Mouse (Mus musculus): ENCODE measurements around the gene Bcl11a. TPM values are rescaled to one million over a fixed set of nuclear protein-coding genes. Genes with fewer than 3 reads are reported as not detected.
A peak's percentile ranks its signal among the peaks of the same experiment; 100 is the strongest.

The Bcl11a gene
- not detected for total RNA-seq (2021)
- long read RNA-seq, experiment 1, result 0 reads
- long read RNA-seq, experiment 2, result 0 reads

GRCm38 (mm10) chr11:24077795-24078705 lies at the start of gene Bcl11a:
TSS of gene Bcl11a (plus strand) at chr11:24078056.
- intact Hi-C loops (cut with DNase I), result no loop called here
- Histone ChIP-seq H3K4me3 (peak within 1 kb of the TSS; percentile 73), H3K27ac (no peak within 1 kb of the TSS)
- DNase-seq, result no peak
- no peak for TF ChIP-seq CTCF (IDR thresholded peaks at IDR 0.05)

- DNase-seq, result no peak
- no peak overlapping the region for H3K27ac ChIP-seq
- H3K4me3 ChIP-seq, result no peak overlapping the region
- intact Hi-C loops (cut with DNase I), result no loop called here
- no peak for TF ChIP-seq CTCF (IDR thresholded peaks at IDR 0.05)
Measured at GRCm38 (mm10) chr11:24044025-24044424, 33.8 kb upstream of the Bcl11a start.

GRCm38 (mm10) chr11:24049226-24050031 lies 28.4 kb upstream of the Bcl11a start:
- intact Hi-C loops (cut with DNase I), result loop anchor here (5.0 kb wide), 1 partner anchor 1253 kb away; no protein-coding TSS in a partner anchor
- DNase-seq, result peak; percentile 81
- TF ChIP-seq CTCF (IDR thresholded peaks at IDR 0.05), result no peak; the same call in 1 of the 2 replicates
- Histone ChIP-seq H3K4me3 (peak overlapping the region; percentile 66), H3K27ac (no peak overlapping the region)

- Histone ChIP-seq H3K27ac (no peak overlapping the region), H3K4me3 (no peak overlapping the region)
- no peak for DNase-seq
- intact Hi-C loops (cut with DNase I), result no loop called here
- no peak for TF ChIP-seq CTCF (IDR thresholded peaks at IDR 0.05)
Measured at GRCm38 (mm10) chr11:24050032-24050757, 27.7 kb upstream of the Bcl11a start.

GRCm38 (mm10) chr11:24052882-24053281 lies 25.0 kb upstream of the Bcl11a start:
- intact Hi-C loops (cut with DNase I), result no loop called here
- TF ChIP-seq CTCF (IDR thresholded peaks at IDR 0.05), result no peak; the same call in 1 of the 2 replicates
- Histone ChIP-seq H3K27ac (no peak overlapping the region), H3K4me3 (no peak overlapping the region)
- DNase-seq, result no peak

GRCm38 (mm10) chr11:24059137-24059536 lies 18.7 kb upstream of the Bcl11a start:
- H3K4me3 ChIP-seq, result no peak overlapping the region
- no peak overlapping the region for H3K27ac ChIP-seq
- intact Hi-C loops (cut with DNase I), result no loop called here
- TF ChIP-seq CTCF (IDR thresholded peaks at IDR 0.05), result no peak
- DNase-seq, result no peak

GRCm38 (mm10) chr11:24060428-24060827 lies 17.4 kb upstream of the Bcl11a start:
- no peak for DNase-seq
- Histone ChIP-seq H3K4me3 (no peak overlapping the region), H3K27ac (no peak overlapping the region)
- intact Hi-C loops (cut with DNase I), result no loop called here
- TF ChIP-seq CTCF (IDR thresholded peaks at IDR 0.05), result no peak

- no peak overlapping the region for H3K27ac ChIP-seq
- intact Hi-C loops (cut with DNase I), result no loop called here
- DNase-seq, result no peak
- no peak overlapping the region for H3K4me3 ChIP-seq
- TF ChIP-seq CTCF (IDR thresholded peaks at IDR 0.05), result no peak
Measured at GRCm38 (mm10) chr11:24061819-24062218, 16.0 kb upstream of the Bcl11a start.

- Histone ChIP-seq H3K27ac (no peak overlapping the region), H3K4me3 (no peak overlapping the region)
- DNase-seq, result no peak
- intact Hi-C loops (cut with DNase I), result no loop called here
- TF ChIP-seq CTCF (IDR thresholded peaks at IDR 0.05), result no peak
Measured at GRCm38 (mm10) chr11:24062495-24063096, 15.3 kb upstream of the Bcl11a start.

- Histone ChIP-seq H3K4me3 (no peak overlapping the region), H3K27ac (no peak overlapping the region)
- intact Hi-C loops (cut with DNase I), result no loop called here
- no peak for DNase-seq
- TF ChIP-seq CTCF (IDR thresholded peaks at IDR 0.05), result no peak
Measured at GRCm38 (mm10) chr11:24064221-24064620, 13.6 kb upstream of the Bcl11a start.

- TF ChIP-seq CTCF (IDR thresholded peaks at IDR 0.05), result no peak
- Histone ChIP-seq H3K4me3 (no peak overlapping the region), H3K27ac (no peak overlapping the region)
- intact Hi-C loops (cut with DNase I), result no loop called here
- DNase-seq, result no peak
Measured at GRCm38 (mm10) chr11:24065313-24065712, 12.5 kb upstream of the Bcl11a start.

GRCm38 (mm10) chr11:24074021-24074591 lies 3.8 kb upstream of the Bcl11a start:
- no peak for TF ChIP-seq CTCF (IDR thresholded peaks at IDR 0.05)
- intact Hi-C loops (cut with DNase I), result no loop called here
- Histone ChIP-seq H3K27ac (no peak overlapping the region), H3K4me3 (no peak overlapping the region)
- DNase-seq, result no peak
